Mouse (Mus musculus) cerebellum, adult 18-20 months (tissue): ENCODE measurements around the gene Pim3.
A peak's percentile ranks its signal among the peaks of the same experiment; 100 is the strongest.

ENCODE experiments used
- DNase-seq, 2 experiments: peaks; one replicate each; pipeline ENCODE4 v3.0.0; 2021

The Pim3 gene

GRCm38 (mm10) chr15:88858707-88859106 is 3.3 kb upstream of the Pim3 start:
- DNase-seq: no peak

DNA sequence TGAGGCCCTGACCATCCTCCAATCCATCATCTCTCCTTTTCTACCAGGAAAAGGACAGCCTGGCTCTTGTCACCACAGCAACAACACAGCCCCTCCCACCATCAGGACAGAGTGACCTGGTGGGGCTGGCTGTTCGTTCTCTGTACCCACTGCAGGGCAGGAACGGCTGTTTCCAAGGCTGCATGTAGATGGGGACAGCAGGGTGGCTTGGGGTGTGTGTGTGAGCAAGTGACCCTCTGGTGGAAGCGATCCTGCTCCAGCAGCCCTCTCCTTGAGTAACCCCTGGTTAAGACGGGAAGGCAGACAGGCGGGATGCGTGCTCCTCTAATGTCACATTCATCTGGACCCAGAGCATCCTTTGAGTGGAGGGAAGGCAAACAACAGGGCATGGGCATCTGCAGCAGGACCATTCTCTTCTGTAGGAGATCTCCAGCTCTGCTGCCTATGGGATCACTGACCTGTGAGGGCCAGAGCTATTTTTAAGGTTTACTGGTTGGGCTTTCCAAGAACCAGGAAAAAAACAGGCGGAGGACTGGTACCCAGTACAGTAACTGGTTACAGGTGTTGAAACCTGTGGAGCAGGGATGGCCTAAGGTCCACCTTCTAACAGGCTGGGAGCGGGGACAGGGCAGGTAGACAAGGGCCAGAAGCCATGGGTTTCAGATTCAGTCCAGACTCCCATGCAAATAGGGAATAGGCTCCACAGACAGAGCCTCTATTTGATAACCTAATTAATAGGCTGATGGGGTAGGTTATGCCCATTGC is 2.6 kb upstream of the Pim3 start:
- DNase-seq: peak in 1 of 2 experiments; percentile 34

DNA sequence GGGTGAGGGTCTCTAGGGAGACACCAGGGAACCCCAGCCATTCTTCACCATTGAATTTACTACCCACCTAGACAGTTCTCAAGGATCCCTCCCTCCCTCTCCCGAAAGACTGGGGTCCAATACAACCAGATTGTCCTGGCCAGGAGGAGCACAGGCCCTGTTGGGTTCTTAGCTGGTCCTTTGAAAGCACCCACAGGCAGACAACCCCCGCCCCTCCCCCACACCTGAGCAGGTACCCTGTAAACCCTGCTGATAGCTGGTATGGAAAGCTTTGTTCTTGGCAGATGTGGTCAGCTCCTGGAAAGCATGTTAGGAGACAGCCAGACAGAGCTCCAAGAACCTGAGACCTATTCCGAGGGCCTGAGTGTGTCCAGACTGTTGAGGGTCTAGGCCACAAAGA is 1.2 kb upstream of the Pim3 start:
- DNase-seq: peak; percentile 39 to 42

- DNase-seq: peak; percentile 53 to 72
Measured at GRCm38 (mm10) chr15:88862881-88863694, 1.1 kb downstream of the Pim3 start.

DNA sequence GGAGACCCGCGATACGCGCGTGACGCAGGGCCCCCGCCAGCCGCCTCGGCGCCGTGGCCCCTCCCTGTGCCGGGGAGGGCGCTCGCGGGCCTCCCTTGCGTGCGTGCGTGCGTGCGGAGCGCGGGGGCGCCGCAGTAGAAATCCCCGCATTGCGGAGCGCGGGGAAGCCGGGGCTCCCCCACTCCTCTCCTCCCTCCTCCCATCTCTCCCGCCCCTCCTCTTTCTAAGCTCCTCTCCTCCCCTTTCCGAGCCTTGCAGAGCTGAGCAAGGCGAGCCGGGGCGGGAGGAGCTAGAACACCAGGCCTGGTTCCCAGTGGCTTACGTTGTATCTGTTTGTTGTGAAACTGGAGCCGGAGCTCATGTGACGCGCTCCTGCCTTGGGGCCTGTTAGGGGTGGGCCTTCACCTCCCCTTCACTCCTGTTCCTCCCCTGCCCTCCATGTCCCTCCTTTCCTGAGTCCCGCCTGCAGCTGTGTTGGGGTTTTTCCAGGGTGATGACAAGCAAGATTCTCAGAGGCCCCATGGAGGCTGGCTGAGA is 1.8 kb downstream of the Pim3 start:
- DNase-seq: peak; percentile 87 to 92

DNA sequence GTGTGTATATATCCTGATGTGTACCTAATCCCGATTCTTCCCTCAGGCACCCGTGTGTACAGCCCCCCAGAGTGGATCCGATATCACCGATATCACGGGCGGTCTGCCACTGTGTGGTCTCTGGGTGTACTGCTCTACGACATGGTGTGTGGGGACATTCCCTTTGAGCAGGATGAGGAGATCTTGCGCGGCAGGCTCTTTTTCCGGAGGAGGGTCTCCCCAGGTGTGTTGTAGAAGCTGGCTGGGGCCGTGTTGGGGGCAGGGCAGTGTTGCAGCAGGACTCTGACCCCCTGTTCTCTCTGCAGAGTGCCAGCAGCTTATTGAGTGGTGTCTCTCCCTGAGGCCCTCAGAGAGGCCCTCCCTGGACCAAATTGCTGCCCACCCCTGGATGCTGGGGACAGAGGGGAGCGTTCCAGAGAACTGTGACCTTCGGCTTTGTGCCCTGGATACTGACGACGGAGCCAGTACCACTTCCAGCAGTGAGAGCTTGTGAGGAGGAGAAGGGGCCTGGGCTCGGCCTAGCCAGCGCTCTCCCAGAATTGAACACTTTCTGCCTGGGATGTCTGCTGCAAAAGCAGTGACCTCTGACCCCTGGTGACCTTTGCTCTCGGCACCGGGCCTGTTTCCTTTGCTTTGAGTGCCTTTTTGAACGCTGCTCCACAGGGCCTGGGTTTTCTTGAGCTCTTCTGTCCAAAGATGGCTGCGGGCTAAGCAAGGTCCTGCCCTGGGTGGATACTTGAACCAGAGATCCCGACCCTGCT is 2.5 kb downstream of the Pim3 start:
- DNase-seq: peak; percentile 42 to 51

DNA sequence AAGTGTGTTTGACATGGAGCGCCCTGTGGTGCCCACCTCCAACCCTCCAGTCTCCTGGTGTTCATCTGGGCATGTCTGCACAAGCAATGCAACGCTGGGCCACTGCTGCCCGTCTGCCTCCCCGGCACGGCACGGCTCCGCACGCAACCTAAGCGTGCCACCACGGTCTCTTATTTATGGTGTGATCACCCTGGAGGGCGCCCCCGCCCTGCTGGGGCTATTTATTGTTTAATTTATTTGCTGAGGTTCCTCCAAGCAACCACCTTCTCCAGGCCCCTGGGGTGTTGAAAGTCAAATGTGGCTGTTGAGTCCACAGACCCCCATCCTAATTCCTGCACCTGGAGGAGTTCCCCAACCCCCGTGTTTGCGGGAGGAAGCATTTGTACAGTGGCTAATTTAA is 3.1 kb downstream of the Pim3 start:
- peak in 1 of 2 experiments; percentile 44 for DNase-seq

DNA sequence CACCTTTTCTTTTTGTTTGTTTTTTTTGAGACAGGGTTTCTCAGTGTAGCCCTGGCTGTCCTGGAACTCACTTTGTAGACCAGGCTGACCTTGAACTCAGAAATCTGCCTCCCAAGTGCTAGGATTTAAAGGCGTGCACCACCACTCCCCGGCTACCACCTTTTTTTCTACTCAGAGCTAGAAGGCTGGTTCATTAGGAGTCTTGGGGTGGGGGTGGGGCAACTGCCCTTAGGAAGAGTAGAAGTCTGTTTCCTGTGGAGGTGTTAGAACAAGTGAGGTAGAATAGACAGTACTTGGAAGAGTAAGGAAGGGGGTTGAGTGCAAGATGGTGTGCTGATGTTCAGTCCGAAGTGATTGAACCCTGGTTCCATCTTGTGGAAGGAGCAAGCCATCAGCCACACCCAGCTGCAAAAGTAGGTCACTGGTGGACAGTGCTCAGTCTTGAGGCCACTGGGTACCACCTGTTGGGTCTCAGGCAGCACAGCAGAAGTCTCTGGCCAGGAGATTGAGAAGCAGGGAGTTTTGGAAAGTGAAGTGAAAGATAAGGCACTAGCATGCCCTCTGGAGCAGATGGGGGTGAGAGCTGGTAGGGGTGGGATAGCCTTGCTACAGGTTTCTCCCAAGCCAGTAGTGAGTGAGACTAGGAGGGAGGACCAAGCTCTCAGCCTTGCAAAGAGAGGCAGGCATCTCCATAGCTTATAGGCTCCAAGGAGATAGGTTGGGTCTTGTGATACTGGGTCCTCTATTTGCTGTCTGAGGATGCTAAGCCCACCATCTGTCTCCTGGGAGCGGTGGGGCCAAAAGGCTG is 4.1 kb downstream of the Pim3 start:
- DNase-seq: peak in 1 of 2 experiments; percentile 26

- DNase-seq: peak in 1 of 2 experiments; percentile 29
Measured at GRCm38 (mm10) chr15:88866934-88867356, 5.0 kb downstream of the Pim3 start.

DNA sequence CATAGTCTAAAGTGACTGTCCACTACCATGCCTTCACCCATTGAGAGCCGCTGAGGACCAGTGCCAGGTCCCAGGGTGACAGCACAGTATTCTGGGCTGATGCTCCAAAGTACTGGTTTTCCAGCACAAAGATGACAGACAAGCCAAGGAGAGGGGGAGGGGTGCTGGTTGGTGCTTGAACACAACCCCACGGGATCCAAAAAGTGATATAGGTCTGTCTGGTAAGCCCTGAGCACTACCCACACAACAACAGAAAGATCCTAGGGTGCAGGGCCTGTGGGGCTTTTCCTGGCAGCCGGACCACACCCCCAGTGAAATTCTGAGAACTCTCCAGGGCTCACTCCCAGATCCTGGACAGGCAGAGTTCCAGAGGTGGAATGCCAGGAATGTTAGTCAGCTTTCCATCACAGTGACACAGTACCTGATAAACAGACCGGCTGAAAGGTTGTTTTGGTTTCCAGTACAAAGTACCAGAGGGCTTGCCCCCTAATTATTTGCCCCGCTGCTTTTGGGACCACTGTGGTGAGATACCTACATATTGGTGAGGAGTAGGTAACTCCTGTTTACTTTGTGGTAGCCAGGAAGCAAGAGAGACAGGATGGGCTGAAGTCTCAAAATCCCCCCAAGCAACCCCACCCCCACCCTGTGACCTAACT is 5.5 kb downstream of the Pim3 start:
- DNase-seq: no peak

- peak in 1 of 2 experiments; percentile 2 for DNase-seq
Measured at GRCm38 (mm10) chr15:88868024-88868742, 6.2 kb downstream of the Pim3 start.

GRCm38 (mm10) chr15:88870418-88871185 is 8.6 kb downstream of the Pim3 start:
- no peak for DNase-seq

GRCm38 (mm10) chr15:88874061-88874460 is 12.1 kb downstream of the Pim3 start:
- DNase-seq: peak in 1 of 2 experiments; percentile 4

- no peak for DNase-seq
Measured at GRCm38 (mm10) chr15:88874477-88874876, 12.5 kb downstream of the Pim3 start.

- DNase-seq: no peak
Measured at GRCm38 (mm10) chr15:88875625-88876081, 13.7 kb downstream of the Pim3 start.

GRCm38 (mm10) chr15:88876155-88877020 is 14.4 kb downstream of the Pim3 start:
- peak; percentile 84 to 92 for DNase-seq

DNA sequence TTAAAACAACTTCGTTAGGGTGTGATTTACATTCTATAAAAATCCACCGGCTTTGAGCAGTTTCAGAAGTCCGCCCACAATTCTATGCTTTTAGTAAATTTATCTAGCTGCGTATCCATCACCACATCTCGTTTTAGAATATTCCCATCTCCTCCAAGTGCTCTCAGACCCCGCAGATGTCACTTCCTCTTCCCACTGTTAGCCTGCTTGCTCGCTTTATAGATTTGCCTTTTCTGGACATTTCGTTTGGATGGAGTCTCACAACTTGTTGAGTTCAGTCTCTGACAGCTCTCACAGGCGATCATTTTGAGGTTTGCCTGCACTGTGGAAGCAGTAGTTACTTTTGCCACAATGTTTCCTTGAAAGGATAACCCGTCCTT is 15.0 kb downstream of the Pim3 start:
- no peak for DNase-seq

DNA sequence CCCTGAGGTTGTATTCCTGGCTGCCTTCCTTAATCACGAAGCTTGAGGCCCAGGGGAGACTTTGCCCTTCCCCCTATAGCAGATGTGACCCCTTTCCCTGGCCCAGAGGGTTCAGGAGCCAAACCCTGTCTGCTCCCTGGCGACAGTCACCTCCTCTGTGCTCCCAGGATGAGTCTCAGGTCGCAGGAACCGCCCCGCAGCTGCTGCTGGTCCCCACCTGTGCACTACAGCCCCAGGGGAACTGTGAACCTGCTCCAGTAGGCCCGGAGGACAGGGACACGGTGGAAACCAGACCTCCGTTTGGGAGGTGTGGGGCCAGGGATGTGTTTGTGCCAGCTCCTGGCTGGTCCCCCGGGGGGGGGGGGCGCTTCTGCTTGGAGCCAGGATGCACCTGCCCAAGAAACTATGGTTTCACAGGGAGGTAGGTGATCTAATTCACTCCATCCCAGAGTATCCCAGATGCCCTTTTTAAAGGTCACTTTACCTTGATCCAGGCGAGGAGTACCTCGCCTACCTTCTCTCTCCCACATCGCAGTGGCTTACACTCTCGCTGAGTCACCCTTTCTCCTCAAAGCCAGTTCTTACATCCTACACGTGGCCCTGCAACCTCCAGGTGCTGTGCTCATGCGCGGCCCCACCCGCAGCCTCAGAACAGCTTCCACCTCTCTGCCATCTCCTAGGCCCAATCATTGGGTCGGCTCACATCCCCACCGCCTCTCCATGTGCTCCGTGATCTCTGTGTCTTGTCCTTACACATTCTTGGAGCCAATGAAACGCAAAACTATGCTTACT is 19.5 kb downstream of the Pim3 start:
- no peak for DNase-seq
